Mouse (Mus musculus): ENCODE measurements around the gene Stard10. TPM values are rescaled to one million over a fixed set of nuclear protein-coding genes. Genes with fewer than 3 reads are reported as not detected.

The Stard10 gene
- polyA plus RNA-seq, 2 experiments = 71.0 to 98.2 TPM

GRCm38 (mm10) chr7:101382378-101382777 is 65.5 kb downstream of the Stard10 start:
- Histone ChIP-seq H3K4me1 (replicated peaks; ENCODE audit: control insufficient read depth in 2 of 2, insufficient read depth in 2 of 2, low read length in 1 of 2) (peaks cover 7 to 36% of the 10 kb centered on the region in 2 experiments), H3K9me3 (ENCODE audit: control insufficient read depth, low read length) (no peaks in the 10 kb centered on the region), H3K27ac (no peak overlapping the region), H3K9ac (replicated peaks) (no peak overlapping the region), H3K36me3 (replicated peaks; ENCODE audit: control insufficient read depth, insufficient read depth, low read depth) (no peaks in the 10 kb centered on the region), H3K4me3 (ENCODE audit: insufficient read depth in 1 of 2, low read depth in 2 of 2, low read length in 2 of 2) (no peak overlapping the region), H3K4me2 (ENCODE audit: low read depth) (no peak overlapping the region), H3K27me3 (ENCODE audit: control insufficient read depth, insufficient read depth, low read length) (no peaks in the 10 kb centered on the region)
- DNase-seq (ENCODE audit: low read depth in 3 of 3, low spot score in 3 of 3) (peak in 2 of 3 experiments; percentile 22 to 41), ATAC-seq (ENCODE audit: insufficient read depth) (no peak)
- 50% methylated on average over 8 of the region's 8 CpGs for WGBS (ENCODE audit: insufficient replicate concordance)
- TF ChIP-seq CTCF (IDR thresholded peaks at IDR 0.05; ENCODE audit: low read depth) (peak; percentile 13; the same call in 1 of the 2 replicates), EP300 (IDR thresholded peaks at IDR 0.05; ENCODE audit: low read depth) (no peak)

- Histone ChIP-seq H3K9me3 (ENCODE audit: control insufficient read depth, low read length) (no peaks in the 10 kb centered on the region), H3K9ac (replicated peaks) (no peak overlapping the region), H3K4me1 (replicated peaks; ENCODE audit: control insufficient read depth in 2 of 2, insufficient read depth in 2 of 2, low read length in 1 of 2) (peaks cover 5 to 28% of the 10 kb centered on the region in 2 experiments), H3K4me2 (ENCODE audit: low read depth) (no peak overlapping the region), H3K4me3 (ENCODE audit: insufficient read depth in 1 of 2, low read depth in 2 of 2, low read length in 2 of 2) (no peak overlapping the region), H3K27me3 (ENCODE audit: control insufficient read depth, insufficient read depth, low read length) (no peaks in the 10 kb centered on the region), H3K27ac (no peak overlapping the region), H3K36me3 (replicated peaks; ENCODE audit: control insufficient read depth, insufficient read depth, low read depth) (no peaks in the 10 kb centered on the region)
- no peak for TF ChIP-seq CTCF (IDR thresholded peaks at IDR 0.05; ENCODE audit: low read depth)
- no peak for TF ChIP-seq EP300 (IDR thresholded peaks at IDR 0.05; ENCODE audit: low read depth)
- ATAC-seq (ENCODE audit: insufficient read depth) = no peak
- 24% methylated on average over 3 of the region's 3 CpGs for WGBS (ENCODE audit: insufficient replicate concordance)
- no peak for DNase-seq (ENCODE audit: low read depth in 3 of 3, low spot score in 3 of 3)
Observed at GRCm38 (mm10) chr7:101383756-101384155, 66.9 kb downstream of the Stard10 start.

DNA sequence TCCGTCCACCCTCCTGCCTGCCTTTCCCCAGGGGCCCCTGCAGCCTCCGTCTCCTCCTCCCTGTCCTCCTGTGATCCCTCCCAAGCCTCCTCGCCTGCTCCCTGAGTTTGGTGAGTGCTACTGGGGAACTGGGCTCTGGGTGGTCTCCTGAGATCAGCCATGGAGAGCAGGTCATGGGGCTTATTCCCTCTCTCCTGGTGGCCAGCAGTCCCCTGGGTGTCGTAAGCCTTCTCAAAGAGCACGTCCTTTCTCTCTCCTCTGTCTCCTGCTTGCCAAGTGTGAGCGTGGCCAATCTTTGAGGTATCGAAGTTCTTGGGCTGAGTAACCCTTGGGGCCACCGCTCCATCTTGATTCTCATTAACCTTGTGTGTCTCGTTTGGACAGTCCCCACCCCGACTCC is 68.0 kb downstream of the Stard10 start:
- WGBS (ENCODE audit: insufficient replicate concordance) = 60% methylated on average over 10 of the region's 10 CpGs
- Histone ChIP-seq H3K27ac (no peak overlapping the region), H3K9me3 (ENCODE audit: control insufficient read depth, low read length) (no peaks in the 10 kb centered on the region), H3K36me3 (replicated peaks; ENCODE audit: control insufficient read depth, insufficient read depth, low read depth) (no peaks in the 10 kb centered on the region), H3K4me1 (replicated peaks; ENCODE audit: control insufficient read depth in 2 of 2, insufficient read depth in 2 of 2, low read length in 1 of 2) (peaks cover 5 to 18% of the 10 kb centered on the region in 2 experiments), H3K4me3 (ENCODE audit: insufficient read depth in 1 of 2, low read depth in 2 of 2, low read length in 2 of 2) (no peak overlapping the region), H3K9ac (replicated peaks) (no peak overlapping the region), H3K4me2 (ENCODE audit: low read depth) (no peak overlapping the region), H3K27me3 (ENCODE audit: control insufficient read depth, insufficient read depth, low read length) (no peaks in the 10 kb centered on the region)
- no peak for TF ChIP-seq CTCF (IDR thresholded peaks at IDR 0.05; ENCODE audit: low read depth)
- TF ChIP-seq EP300 (IDR thresholded peaks at IDR 0.05; ENCODE audit: low read depth) = no peak
- DNase-seq (ENCODE audit: low read depth in 3 of 3, low spot score in 3 of 3) = no peak
- ATAC-seq (ENCODE audit: insufficient read depth) = 0 out of 2 replicates have a peak, but pooled peaks have one; percentile 2

DNA sequence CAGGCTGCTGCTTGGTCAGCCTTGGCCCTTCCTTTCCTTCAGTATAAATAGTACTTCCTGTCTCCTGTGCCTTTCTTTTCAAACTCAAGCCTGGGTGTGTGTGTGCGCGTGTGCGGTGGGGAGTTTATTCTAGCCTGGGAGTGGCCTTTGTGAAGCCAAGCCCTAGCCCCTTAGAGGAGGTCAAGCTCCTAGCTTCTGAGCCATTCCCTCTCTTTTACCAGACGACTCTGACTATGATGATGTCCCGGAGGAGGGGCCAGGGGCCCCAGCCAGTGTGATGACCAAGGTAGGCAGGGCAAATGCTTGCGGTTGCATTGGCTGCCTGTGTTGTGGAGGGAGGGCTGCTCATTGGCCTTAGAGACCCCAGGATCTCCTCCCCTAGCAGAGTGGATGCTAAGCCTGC is 68.4 kb downstream of the Stard10 start:
- Histone ChIP-seq H3K4me3 (ENCODE audit: insufficient read depth in 1 of 2, low read depth in 2 of 2, low read length in 2 of 2) (peak overlapping the region in 1 of 2 experiments; percentile 2; a peak in 1 of 4 replicates), H3K9me3 (ENCODE audit: control insufficient read depth, low read length) (no peaks in the 10 kb centered on the region), H3K4me2 (ENCODE audit: low read depth) (peak overlapping the region; percentile 13; the same call in 1 of the 2 replicates), H3K4me1 (replicated peaks; ENCODE audit: control insufficient read depth in 2 of 2, insufficient read depth in 2 of 2, low read length in 1 of 2) (peaks cover 5 to 18% of the 10 kb centered on the region in 2 experiments), H3K36me3 (replicated peaks; ENCODE audit: control insufficient read depth, insufficient read depth, low read depth) (no peaks in the 10 kb centered on the region), H3K9ac (replicated peaks) (no peak overlapping the region), H3K27ac (no peak overlapping the region), H3K27me3 (ENCODE audit: control insufficient read depth, insufficient read depth, low read length) (no peaks in the 10 kb centered on the region)
- WGBS (ENCODE audit: insufficient replicate concordance) = 26% methylated on average over 6 of the region's 6 CpGs
- no peak for TF ChIP-seq EP300 (IDR thresholded peaks at IDR 0.05; ENCODE audit: low read depth)
- DNase-seq (ENCODE audit: low read depth in 3 of 3, low spot score in 3 of 3) (no peak), ATAC-seq (ENCODE audit: insufficient read depth) (peak; percentile 25)

DNA sequence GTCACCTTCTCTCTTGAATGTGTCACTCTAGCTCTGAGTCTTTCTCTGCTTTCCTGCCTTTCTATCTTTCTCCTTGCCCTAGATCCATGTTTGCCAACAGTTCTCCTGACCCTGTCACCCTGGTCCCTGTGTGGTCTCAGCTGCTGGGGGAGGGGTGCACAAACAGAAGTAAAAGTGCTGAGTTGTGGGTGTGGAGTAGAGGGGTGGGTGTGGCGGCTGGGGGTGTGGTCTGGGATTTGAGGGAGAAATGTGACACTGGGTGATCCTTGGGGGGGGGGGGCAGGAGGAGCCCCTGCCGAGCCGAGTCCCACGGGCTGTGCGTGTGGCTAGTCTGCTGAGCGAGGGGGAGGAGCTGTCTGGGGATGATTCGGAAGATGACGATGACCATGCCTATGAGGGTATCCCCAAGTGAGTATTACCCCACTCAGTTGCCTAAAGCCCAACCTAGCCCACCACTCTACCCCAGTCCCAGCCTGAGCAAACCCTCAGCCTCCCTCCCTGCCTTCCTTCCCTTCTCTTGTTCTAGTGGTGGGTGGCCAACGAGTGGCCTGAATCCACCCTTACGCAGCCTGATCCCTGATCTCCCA is 69.1 kb downstream of the Stard10 start:
- H3K4me1 ChIP-seq (replicated peaks; ENCODE audit: control insufficient read depth in 2 of 2, insufficient read depth in 2 of 2, low read length in 1 of 2) = peaks cover 5 to 18% of the 10 kb centered on the region in 2 experiments
- H3K4me2 ChIP-seq (ENCODE audit: low read depth) = 0 out of 2 replicates have a peak overlapping the region, but pooled peaks have one; percentile 13
- H3K9ac ChIP-seq (replicated peaks) = no peak overlapping the region
- H3K27ac ChIP-seq = no peak overlapping the region
- no peaks in the 10 kb centered on the region for H3K36me3 ChIP-seq (replicated peaks; ENCODE audit: control insufficient read depth, insufficient read depth, low read depth)
- no peaks in the 10 kb centered on the region for H3K9me3 ChIP-seq (ENCODE audit: control insufficient read depth, low read length)
- WGBS (ENCODE audit: insufficient replicate concordance) = 50% methylated on average over 10 of the region's 10 CpGs
- no peaks in the 10 kb centered on the region for H3K27me3 ChIP-seq (ENCODE audit: control insufficient read depth, insufficient read depth, low read length)
- ATAC-seq (ENCODE audit: insufficient read depth) (peak; percentile 32; the same call in 1 of the 2 replicates), DNase-seq (ENCODE audit: low read depth in 3 of 3, low spot score in 3 of 3) (no peak)
- H3K4me3 ChIP-seq (ENCODE audit: insufficient read depth in 1 of 2, low read depth in 2 of 2, low read length in 2 of 2) = no peak overlapping the region
- no peak for TF ChIP-seq EP300 (IDR thresholded peaks at IDR 0.05; ENCODE audit: low read depth)
- TF ChIP-seq CTCF (IDR thresholded peaks at IDR 0.05; ENCODE audit: low read depth) = no peak
